Mouse (Mus musculus): Measurements from ENCODE around the gene Ssr2. TPM values are rescaled to one million over a fixed set of nuclear protein-coding genes. Genes with fewer than 3 reads are reported as not detected.
A peak's percentile ranks its signal among the peaks of the same experiment; 100 is the strongest.
"Not testable (repeated sequence)": the region's sequence is repeated elsewhere in the genome, so short reads cannot be mapped to it uniquely, and the experiment has no call there.

Gene Ssr2
- polyA plus RNA-seq, 1 experiment, result 84.8 TPM

- Histone ChIP-seq H3K4me1 (ENCODE audit: control insufficient read depth, insufficient read depth, low read length) (peaks cover 6% of the 10 kb centered on the region), H3K4me3 (replicated peaks; ENCODE audit: control insufficient read depth, low read depth, low read length) (no peak overlapping the region), H3K27ac (ENCODE audit: control insufficient read depth, insufficient read depth, low read depth, low read length, poor library complexity) (no peak overlapping the region)
- 70% methylated on average over 5 of the region's 5 CpGs for WGBS
- TF ChIP-seq POLR2A (IDR thresholded peaks at IDR 0.05; ENCODE audit: borderline replicate concordance, control insufficient read depth, low read depth, low read length) (no peak), CTCF (IDR thresholded peaks at IDR 0.05; ENCODE audit: control insufficient read depth, insufficient read depth, low read length) (no peak)
Observed at GRCm38 (mm10) chr3:88590246-88590645, 14.6 kb downstream of the Ssr2 start.

DNA sequence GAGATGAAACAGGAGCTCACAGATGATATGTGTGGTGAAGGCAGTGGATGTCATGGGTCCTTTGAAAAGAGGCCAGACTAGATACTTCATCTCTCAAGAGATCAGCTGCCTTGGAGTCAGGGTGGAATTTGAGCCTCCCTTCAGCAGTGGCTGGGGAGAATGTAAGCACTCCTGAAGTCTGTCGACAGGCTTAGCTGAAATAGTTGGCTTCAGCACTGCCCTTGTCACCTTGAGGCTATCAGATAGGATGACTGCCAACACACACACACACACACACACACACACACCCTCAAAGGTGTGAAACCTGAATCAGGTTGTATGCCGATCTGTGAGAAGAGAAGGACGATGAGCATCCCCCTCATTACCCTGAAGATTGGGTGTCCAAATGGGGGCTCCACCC, 15.4 kb downstream of the Ssr2 start:
- H3K4me3 ChIP-seq (replicated peaks; ENCODE audit: control insufficient read depth, low read depth, low read length), result no peak overlapping the region
- H3K4me1 ChIP-seq (ENCODE audit: control insufficient read depth, insufficient read depth, low read length), result peaks cover 6% of the 10 kb centered on the region
- 82% methylated on average over 3 of the region's 3 CpGs for WGBS
- H3K27ac ChIP-seq (ENCODE audit: control insufficient read depth, insufficient read depth, low read depth, low read length, poor library complexity), result no peak overlapping the region
- TF ChIP-seq POLR2A (IDR thresholded peaks at IDR 0.05; ENCODE audit: borderline replicate concordance, control insufficient read depth, low read depth, low read length), result no peak
- TF ChIP-seq CTCF (IDR thresholded peaks at IDR 0.05; ENCODE audit: control insufficient read depth, insufficient read depth, low read length), result no peak

- Histone ChIP-seq H3K27ac (ENCODE audit: control insufficient read depth, insufficient read depth, low read depth, low read length, poor library complexity) (peak overlapping the region; percentile 50), H3K4me3 (replicated peaks; ENCODE audit: control insufficient read depth, low read depth, low read length) (peak overlapping the region; percentile 62), H3K4me1 (ENCODE audit: control insufficient read depth, insufficient read depth, low read length) (peaks cover 6% of the 10 kb centered on the region)
- 7% methylated on average over 9 of the region's 9 CpGs for WGBS
- peak; percentile 16 for TF ChIP-seq CTCF (IDR thresholded peaks at IDR 0.05; ENCODE audit: control insufficient read depth, insufficient read depth, low read length)
- no peak for TF ChIP-seq POLR2A (IDR thresholded peaks at IDR 0.05; ENCODE audit: borderline replicate concordance, control insufficient read depth, low read depth, low read length)
Observed at GRCm38 (mm10) chr3:88591950-88592731, 16.5 kb downstream of the Ssr2 start.

DNA sequence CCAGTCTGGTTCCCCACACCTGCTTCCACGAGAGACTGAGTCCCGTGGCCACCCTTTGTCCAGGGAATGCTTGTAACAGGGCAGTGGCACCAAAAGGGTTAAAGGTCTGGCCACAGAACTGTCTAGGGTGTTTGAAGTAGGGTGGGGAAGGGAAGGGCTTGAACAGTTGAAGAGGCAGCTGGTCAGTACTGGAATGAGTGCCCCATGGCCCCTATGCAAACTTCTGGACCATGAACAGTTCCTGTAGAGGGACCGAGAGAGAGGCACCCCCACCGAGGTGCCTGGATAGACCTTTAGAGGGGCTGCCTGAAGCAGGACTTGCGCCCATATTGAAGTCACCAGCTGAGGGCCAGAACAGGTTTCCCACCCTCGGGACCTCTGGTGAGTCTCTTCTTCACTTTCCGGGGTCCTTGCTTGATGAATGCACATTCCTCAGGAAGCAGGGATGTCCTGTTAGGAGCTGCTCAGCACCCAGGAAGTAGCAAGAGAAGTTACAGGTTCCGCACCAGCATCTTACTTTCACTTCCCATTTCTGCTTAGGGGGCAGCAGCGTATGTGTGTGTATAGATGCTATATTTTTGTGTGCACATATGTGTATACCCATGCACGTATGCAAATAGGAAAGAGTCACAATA, 17.4 kb downstream of the Ssr2 start:
- no peak for TF ChIP-seq CTCF (IDR thresholded peaks at IDR 0.05; ENCODE audit: control insufficient read depth, insufficient read depth, low read length)
- TF ChIP-seq POLR2A (IDR thresholded peaks at IDR 0.05; ENCODE audit: borderline replicate concordance, control insufficient read depth, low read depth, low read length), result no peak
- 9% methylated on average over 10 of the region's 10 CpGs for WGBS
- Histone ChIP-seq H3K27ac (ENCODE audit: control insufficient read depth, insufficient read depth, low read depth, low read length, poor library complexity) (peak overlapping the region; percentile 50), H3K4me1 (ENCODE audit: control insufficient read depth, insufficient read depth, low read length) (peaks cover 6% of the 10 kb centered on the region), H3K4me3 (replicated peaks; ENCODE audit: control insufficient read depth, low read depth, low read length) (peak overlapping the region; percentile 32)

DNA sequence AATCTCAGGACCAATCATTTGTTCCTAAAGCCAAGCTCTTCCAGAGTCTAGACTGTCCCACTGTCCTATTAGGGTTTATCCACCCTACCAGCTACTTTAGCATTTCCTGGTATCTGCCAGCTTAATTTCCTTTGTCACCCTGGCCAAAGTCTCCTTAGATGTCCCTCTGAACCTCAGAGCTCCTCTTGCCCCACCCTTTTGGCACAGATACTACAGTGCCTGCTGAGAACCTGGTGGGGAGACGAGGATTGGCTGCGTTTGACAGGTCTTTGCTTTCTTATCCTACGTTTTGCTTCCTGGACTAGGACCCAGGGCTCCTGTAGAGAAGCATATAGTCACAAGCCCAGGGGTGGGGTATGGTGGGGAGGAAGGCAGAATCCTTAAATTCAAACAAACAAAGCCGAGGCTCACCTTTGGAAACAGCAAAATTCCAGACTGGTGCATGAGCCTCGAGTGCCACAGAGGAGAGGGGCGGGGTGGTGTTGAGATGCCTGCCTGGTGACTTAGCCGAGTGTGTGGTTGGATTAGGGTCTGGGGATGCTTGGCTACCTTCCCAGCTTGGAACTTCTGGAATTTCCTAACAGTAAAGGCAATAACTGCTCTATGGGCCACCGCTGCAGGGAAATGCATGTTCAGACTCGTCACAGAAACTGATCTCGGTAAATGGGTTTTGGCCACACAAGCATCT, 18.4 kb downstream of the Ssr2 start:
- WGBS, result 73% methylated on average over 10 of the region's 10 CpGs
- TF ChIP-seq CTCF (IDR thresholded peaks at IDR 0.05; ENCODE audit: control insufficient read depth, insufficient read depth, low read length), result no peak
- TF ChIP-seq POLR2A (IDR thresholded peaks at IDR 0.05; ENCODE audit: borderline replicate concordance, control insufficient read depth, low read depth, low read length), result no peak
- H3K27ac ChIP-seq (ENCODE audit: control insufficient read depth, insufficient read depth, low read depth, low read length, poor library complexity), result no peak overlapping the region
- no peak overlapping the region for H3K4me3 ChIP-seq (replicated peaks; ENCODE audit: control insufficient read depth, low read depth, low read length)
- H3K4me1 ChIP-seq (ENCODE audit: control insufficient read depth, insufficient read depth, low read length), result peaks cover 6% of the 10 kb centered on the region

DNA sequence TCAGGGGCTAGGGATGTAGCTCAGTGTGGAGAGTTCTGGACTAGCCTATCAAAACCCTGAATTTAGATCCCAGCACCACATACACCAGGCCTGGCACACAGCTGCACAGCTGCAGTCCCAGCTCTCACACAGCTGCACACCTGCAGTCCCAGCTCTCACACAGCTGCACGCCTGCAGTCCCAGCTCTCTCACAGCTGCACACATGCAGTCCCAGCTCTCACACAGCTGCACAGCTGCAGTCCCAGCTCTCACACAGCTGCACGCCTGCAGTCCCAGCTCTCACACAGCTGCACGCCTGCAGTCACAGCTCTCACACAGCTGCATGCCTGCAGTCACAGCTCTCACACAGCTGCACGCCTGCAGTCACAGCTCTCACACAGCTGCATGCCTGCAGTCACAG, 20.9 kb downstream of the Ssr2 start:
- not testable (repeated sequence) for H3K27ac ChIP-seq (ENCODE audit: control insufficient read depth, insufficient read depth, low read depth, low read length, poor library complexity); H3K4me3 ChIP-seq (replicated peaks; ENCODE audit: control insufficient read depth, low read depth, low read length); H3K4me1 ChIP-seq (ENCODE audit: control insufficient read depth, insufficient read depth, low read length)
- WGBS, result 76% methylated on average over 4 of the region's 4 CpGs

GRCm38 (mm10) chr3:88602466-88602865, 26.8 kb downstream of the Ssr2 start:
- TF ChIP-seq POLR2A (IDR thresholded peaks at IDR 0.05; ENCODE audit: borderline replicate concordance, control insufficient read depth, low read depth, low read length), result no peak
- no peak for TF ChIP-seq CTCF (IDR thresholded peaks at IDR 0.05; ENCODE audit: control insufficient read depth, insufficient read depth, low read length)
- Histone ChIP-seq H3K27ac (ENCODE audit: control insufficient read depth, insufficient read depth, low read depth, low read length, poor library complexity) (no peak overlapping the region), H3K4me1 (ENCODE audit: control insufficient read depth, insufficient read depth, low read length) (peaks cover 2% of the 10 kb centered on the region; the same call in 1 of the 2 replicates), H3K4me3 (replicated peaks; ENCODE audit: control insufficient read depth, low read depth, low read length) (no peak overlapping the region)
- WGBS, result 75% methylated on average over 4 of the region's 4 CpGs

DNA sequence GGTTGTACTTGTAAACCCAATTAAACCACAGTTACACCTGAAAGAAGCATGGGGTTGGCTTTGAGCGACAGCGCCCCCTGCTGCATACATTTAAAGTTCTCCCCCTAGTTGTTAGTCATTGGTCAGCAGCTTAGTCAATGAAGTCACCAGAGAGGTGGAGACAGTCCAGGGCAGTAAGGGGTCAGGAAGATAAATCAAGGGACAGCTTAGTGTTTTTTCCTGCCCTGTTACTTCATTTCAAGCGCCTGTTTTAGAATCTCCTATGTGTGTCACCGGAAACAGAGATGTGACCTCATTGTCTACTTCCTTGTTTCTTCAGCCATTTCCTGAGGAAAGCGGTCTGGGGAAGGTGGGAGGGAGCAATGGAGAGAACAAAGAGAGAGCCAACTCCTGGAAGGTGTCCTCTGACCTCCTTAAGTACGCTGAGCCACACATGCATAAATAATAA, 28.1 kb downstream of the Ssr2 start:
- TF ChIP-seq POLR2A (IDR thresholded peaks at IDR 0.05; ENCODE audit: borderline replicate concordance, control insufficient read depth, low read depth, low read length) (no peak), CTCF (IDR thresholded peaks at IDR 0.05; ENCODE audit: control insufficient read depth, insufficient read depth, low read length) (peak; percentile 83)
- 9% methylated on average over 6 of the region's 6 CpGs for WGBS
- no peak overlapping the region for H3K4me3 ChIP-seq (replicated peaks; ENCODE audit: control insufficient read depth, low read depth, low read length)
- no peak overlapping the region for H3K27ac ChIP-seq (ENCODE audit: control insufficient read depth, insufficient read depth, low read depth, low read length, poor library complexity)
- H3K4me1 ChIP-seq (ENCODE audit: control insufficient read depth, insufficient read depth, low read length), result peaks cover 2% of the 10 kb centered on the region; the same call in 1 of the 2 replicates

Data from bone marrow, adult 2 months (tissue).